Mouse (Mus musculus): ENCODE results near the gene Ptprj.

DNA sequence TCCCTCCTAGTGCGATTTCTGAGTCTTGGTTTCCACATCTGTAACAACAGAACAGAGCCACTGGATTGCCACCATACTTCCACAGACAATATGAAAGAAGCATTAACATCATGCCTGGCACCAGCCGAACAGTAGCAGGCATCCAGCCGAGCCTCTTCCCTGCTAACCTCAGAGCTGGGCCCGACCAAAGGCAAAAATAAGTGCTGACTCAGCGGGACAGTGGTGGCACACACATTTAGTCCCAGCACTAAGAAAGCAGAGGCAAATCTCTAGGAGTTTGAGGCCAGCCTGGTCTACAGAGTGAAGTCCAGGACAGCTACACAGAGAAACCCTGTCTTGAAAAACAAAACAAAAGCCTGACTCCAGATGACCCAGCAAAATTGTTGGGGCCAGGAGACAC lies 24.7 kb downstream of the Ptprj start:
- TF ChIP-seq POLR2A (IDR thresholded peaks at IDR 0.05; ENCODE audit: extremely low read depth, insufficient read depth, low read length) (no peak), CTCF (IDR thresholded peaks at IDR 0.05; ENCODE audit: low read depth, low read length) (no peak)
